Mouse (Mus musculus) CH12.LX (cell line): ENCODE results near the gene Mgat3. TPM values are rescaled to one million over a fixed set of nuclear protein-coding genes. Genes with fewer than 3 reads are reported as not detected.

Experiments used
- DNase-seq: peaks from one replicate; pipeline ENCODE4 v3.0.0-alpha.2; 2013; ENCODE audit errors: extremely low read depth
- H3K27ac ChIP-seq: 2 replicates; pipeline ENCODE4 v1.5.1; 2012; ENCODE audit warnings: low read depth, mild to moderate bottlenecking, control low read depth, moderate library complexity; ENCODE audit not compliant: insufficient read depth
- H3K27me3 ChIP-seq: replicated peaks from 2 replicates; pipeline ENCODE3; 2012; ENCODE audit warnings: inconsistent platforms
- H3K36me3 ChIP-seq, 2 experiments: replicated peaks in 1 of 2; 2 replicates each; pipeline versions ENCODE3 to v1.6.1; 2012; ENCODE audit warnings: inconsistent platforms in 1 of 2, low read length in 1 of 2, mild to moderate bottlenecking in 1 of 2, mixed read lengths in 1 of 2, moderate library complexity in 1 of 2; ENCODE audit not compliant: control insufficient read depth in 1 of 2, insufficient read depth in 1 of 2
- H3K4me1 ChIP-seq, 2 experiments: 2 replicates each; pipeline ENCODE4 v1.6.1; 2012; ENCODE audit warnings: inconsistent platforms in 1 of 2, moderate library complexity in 1 of 2; ENCODE audit not compliant: insufficient read depth in 2 of 2, control insufficient read depth in 1 of 2
- H3K4me2 ChIP-seq: 2 replicates; pipeline ENCODE4 v1.6.1; 2012; ENCODE audit warnings: low read depth, mild to moderate bottlenecking, control low read depth; ENCODE audit not compliant: poor library complexity, insufficient read depth, severe bottlenecking
- H3K4me3 ChIP-seq, 3 experiments: fragments of 150-350 bp in 1 of 3; sonication (generic) in 1 of 3; replicated peaks in 1 of 3; 2 replicates each; pipeline versions ENCODE3 to v1.5.1; 2011 to 2012; ENCODE audit warnings: low read depth in 2 of 3, low read length in 2 of 3, mild to moderate bottlenecking in 2 of 3, moderate library complexity in 2 of 3, control low read depth in 1 of 3, improper control_type of control experiment in 1 of 3, inconsistent platforms in 1 of 3, mixed read lengths in 1 of 3; ENCODE audit not compliant: poor library complexity in 1 of 3
- H3K79me2 ChIP-seq: replicated peaks from 2 replicates; pipeline ENCODE4 v1.6.1; 2012; ENCODE audit warnings: mild to moderate bottlenecking, moderate library complexity; ENCODE audit not compliant: control insufficient read depth, poor library complexity, insufficient read depth, severe bottlenecking; ENCODE audit errors: extremely low read depth
- H3K9ac ChIP-seq: 2 replicates; pipeline ENCODE4 v1.6.1; 2012; ENCODE audit warnings: low read depth, mild to moderate bottlenecking, control low read depth, moderate library complexity; ENCODE audit not compliant: insufficient read depth
- H3K9me3 ChIP-seq: replicated peaks from 2 replicates; pipeline ENCODE3; 2012; ENCODE audit warnings: low read length, inconsistent platforms, mixed read lengths
- BHLHE40 ChIP-seq: IDR thresholded peaks from 2 replicates; pipeline ENCODE4 v1.6.1; 2011; ENCODE audit warnings: mild to moderate bottlenecking, low read depth, low read length, improper control_type of control experiment
- CHD1 ChIP-seq: IDR thresholded peaks from 2 replicates; pipeline ENCODE4 v1.6.1; 2012; ENCODE audit warnings: low read depth, low read length, improper control_type of control experiment, inconsistent platforms
- CHD2 ChIP-seq: IDR thresholded peaks from 2 replicates; pipeline ENCODE4 v1.6.1; 2011; ENCODE audit warnings: low read length, improper control_type of control experiment
- E2F4 ChIP-seq: IDR thresholded peaks from 2 replicates; pipeline ENCODE4 v1.6.1; 2011; ENCODE audit warnings: low read depth, low read length, improper control_type of control experiment; ENCODE audit not compliant: insufficient replicate concordance
- ELF1 ChIP-seq: IDR thresholded peaks from 2 replicates; pipeline ENCODE4 v1.6.1; 2014; ENCODE audit warnings: low read depth, mild to moderate bottlenecking, inconsistent platforms, low read length, improper control_type of control experiment
- EP300 ChIP-seq: IDR thresholded peaks from 2 replicates; pipeline ENCODE4 v1.6.1; 2011; ENCODE audit warnings: low read length, improper control_type of control experiment
- ETS1 ChIP-seq: conservative IDR thresholded peaks from 2 replicates; pipeline ENCODE4 v1.6.1; 2012; ENCODE audit warnings: low read depth, mild to moderate bottlenecking, inconsistent platforms, low read length, improper control_type of control experiment, moderate library complexity
- GABPA ChIP-seq: IDR thresholded peaks from 2 replicates; pipeline ENCODE4 v1.6.1; 2012; ENCODE audit warnings: low read depth, low read length, improper control_type of control experiment, inconsistent platforms; ENCODE audit not compliant: insufficient replicate concordance
- HCFC1 ChIP-seq: IDR thresholded peaks from 2 replicates; pipeline ENCODE4 v1.6.1; 2012; ENCODE audit warnings: low read depth, mild to moderate bottlenecking, inconsistent platforms, low read length, improper control_type of control experiment
- JUN ChIP-seq: IDR thresholded peaks from 2 replicates; pipeline ENCODE4 v1.6.1; 2011; ENCODE audit warnings: low read depth, mild to moderate bottlenecking, low read length, improper control_type of control experiment, moderate library complexity; ENCODE audit not compliant: insufficient read depth
- JUND ChIP-seq: conservative IDR thresholded peaks from 2 replicates; pipeline ENCODE4 v1.6.1; 2011; ENCODE audit warnings: low read depth, low read length, improper control_type of control experiment
- KAT2A ChIP-seq: IDR thresholded peaks from 2 replicates; pipeline ENCODE4 v1.6.1; 2012; ENCODE audit warnings: low read length, improper control_type of control experiment, inconsistent platforms; ENCODE audit not compliant: insufficient replicate concordance
- MAFK ChIP-seq: IDR thresholded peaks from 2 replicates; pipeline ENCODE4 v1.6.1; 2011; ENCODE audit warnings: low read length, improper control_type of control experiment; ENCODE audit not compliant: insufficient replicate concordance
- MAZ ChIP-seq: IDR thresholded peaks from 2 replicates; pipeline ENCODE4 v1.6.1; 2012; ENCODE audit warnings: low read depth, mild to moderate bottlenecking, inconsistent platforms, low read length, improper control_type of control experiment, moderate library complexity
- MXI1 ChIP-seq: IDR thresholded peaks from 2 replicates; pipeline ENCODE4 v1.6.1; 2011; ENCODE audit warnings: mild to moderate bottlenecking, low read depth, low read length, improper control_type of control experiment
- MYC ChIP-seq: IDR thresholded peaks from 2 replicates; pipeline ENCODE4 v1.6.1; 2011; ENCODE audit warnings: low read depth, mild to moderate bottlenecking, improper control_type of control experiment, low read length
- NELFE ChIP-seq: IDR thresholded peaks from 2 replicates; pipeline ENCODE4 v1.6.1; 2011; ENCODE audit warnings: low read depth, low read length, improper control_type of control experiment
- PAX5 ChIP-seq: IDR thresholded peaks from 2 replicates; pipeline ENCODE4 v1.6.1; 2012; ENCODE audit warnings: low read length, inconsistent platforms, mixed read lengths
- POLR2A ChIP-seq: IDR thresholded peaks from 2 replicates; pipeline ENCODE4 v1.6.1; 2011; ENCODE audit warnings: low read depth, mild to moderate bottlenecking, improper control_type of control experiment, low read length
- POLR2AphosphoS2 ChIP-seq: IDR thresholded peaks from 2 replicates; pipeline ENCODE4 v1.6.1; 2011; ENCODE audit warnings: low read depth, low read length, improper control_type of control experiment
- RCOR1 ChIP-seq: conservative IDR thresholded peaks from 2 replicates; pipeline ENCODE4 v1.6.1; 2012; ENCODE audit warnings: low read depth, mild to moderate bottlenecking, inconsistent platforms, low read length, improper control_type of control experiment
- SMC3 ChIP-seq: IDR thresholded peaks from 2 replicates; pipeline ENCODE4 v1.6.1; 2011; ENCODE audit warnings: low read depth, low read length, improper control_type of control experiment
- TBP ChIP-seq: conservative IDR thresholded peaks from 2 replicates; pipeline ENCODE4 v1.6.1; 2011; ENCODE audit warnings: low read depth, low read length, improper control_type of control experiment
- TCF12 ChIP-seq: IDR thresholded peaks from 2 replicates; pipeline ENCODE4 v1.6.1; 2014; ENCODE audit warnings: low read depth, mild to moderate bottlenecking, inconsistent platforms, low read length, improper control_type of control experiment
- UBTF ChIP-seq: IDR thresholded peaks from 2 replicates; pipeline ENCODE4 v1.6.1; 2012; ENCODE audit warnings: low read depth, mild to moderate bottlenecking, inconsistent platforms, low read length, improper control_type of control experiment, moderate library complexity
- USF1 ChIP-seq: IDR thresholded peaks from 2 replicates; pipeline ENCODE4 v1.6.1; 2014; ENCODE audit warnings: low read depth, mild to moderate bottlenecking, inconsistent platforms, low read length, improper control_type of control experiment
- ZKSCAN1 ChIP-seq: IDR thresholded peaks from 2 replicates; pipeline ENCODE4 v1.6.1; 2012; ENCODE audit warnings: low read depth, inconsistent platforms, low read length, improper control_type of control experiment, borderline replicate concordance
- ZMIZ1 ChIP-seq: IDR thresholded peaks from 2 replicates; pipeline ENCODE4 v1.6.1; 2012; ENCODE audit warnings: low read depth, mild to moderate bottlenecking, inconsistent platforms, low read length, improper control_type of control experiment
- ZNF384 ChIP-seq: IDR thresholded peaks from 2 replicates; pipeline ENCODE4 v1.6.1; 2012; ENCODE audit warnings: low read depth, low read length, improper control_type of control experiment, inconsistent platforms
- dilution Hi-C: fragments of 300-500 bp; cut with MboI; formaldehyde crosslinking; loops from 2 replicates; pipeline ENCODE4 v1.14.3; 2020; ENCODE audit warnings: low sequenced_read_pairs; ENCODE audit not compliant: extremely low pct_unique_long_range_greater_than_20kb, extremely low pct_ligation_motif_present
- in situ Hi-C: fragments of 300-500 bp; cut with MboI; formaldehyde crosslinking; loops from 3 replicates; pipeline ENCODE4 v1.14.3; 2019; ENCODE audit warnings: low sequenced_read_pairs, low pct_ligation_motif_present, low pct_unique_long_range_greater_than_20kb, mixed read lengths
- polyA plus RNA-seq: library from polyadenylated mRNA; unstranded; fragments of >175 nt; gene quantifications from 2 replicates; pipeline ENCODE4 v1.2.1, GENCODE M21; 2012; ENCODE audit warnings: low read depth; ENCODE audit not compliant: insufficient read length
- total RNA-seq, 2 experiments: library from RNA; depleted of rRNA; stranded (reverse); fragments of 300-350 nt in 1 of 2; fragments of >200 nt in 1 of 2; gene quantifications; 2 replicates each; pipeline ENCODE4 v1.2.3; 2012 to 2014

The Mgat3 gene
- total and polyA plus RNA-seq, 3 experiments: 0.09 to 0.36 (median 0.21) TPM

- TF ChIP-seq BHLHE40: no peak
- TF ChIP-seq NELFE: no peak
- no peak for TF ChIP-seq POLR2AphosphoS2
- TF ChIP-seq HCFC1: no peak
- TF ChIP-seq JUND: no peak
- no peak for TF ChIP-seq ZMIZ1
- no peak for TF ChIP-seq SMC3
- no peak for TF ChIP-seq CHD2
- no peak for TF ChIP-seq POLR2A
- TF ChIP-seq RCOR1: no peak
- no peak for TF ChIP-seq GABPA
- no peak for TF ChIP-seq MAFK
- no peak for TF ChIP-seq ETS1
- no peak for TF ChIP-seq ZKSCAN1
- no peak for TF ChIP-seq PAX5
- TF ChIP-seq USF1: no peak
- no peak for TF ChIP-seq TBP
- TF ChIP-seq CHD1: no peak
- no peak for TF ChIP-seq EP300
- TF ChIP-seq ELF1: no peak
- Histone ChIP-seq H3K4me3 (no peak overlapping the region), H3K9ac (no peak overlapping the region), H3K27ac (no peak overlapping the region), H3K36me3 (peaks cover 78 to 97% of the 10 kb centered on the region in 2 experiments), H3K27me3 (no peaks in the 10 kb centered on the region), H3K4me2 (no peak overlapping the region), H3K4me1 (no peaks in the 10 kb centered on the region), H3K79me2 (no peaks in the 10 kb centered on the region), H3K9me3 (no peaks in the 10 kb centered on the region)
- in situ Hi-C loops (no loop called here), dilution Hi-C loops (no loop called here)
- no peak for DNase-seq
Measured at GRCm38 (mm10) chr15:80155707-80156106, 17.8 kb upstream of the Mgat3 start.

GRCm38 (mm10) chr15:80157197-80157943 is 16.2 kb upstream of the Mgat3 start:
- TF ChIP-seq MAZ (no peak), JUND (no peak), E2F4 (no peak), EP300 (no peak), JUN (no peak), MXI1 (no peak), TBP (no peak), UBTF (no peak), HCFC1 (no peak), MYC (no peak), TCF12 (no peak), CHD1 (no peak), ELF1 (no peak), ZNF384 (no peak), KAT2A (no peak)
- Histone ChIP-seq H3K36me3 (peaks cover 83 to 98% of the 10 kb centered on the region in 2 experiments), H3K9me3 (no peaks in the 10 kb centered on the region), H3K4me1 (no peaks in the 10 kb centered on the region), H3K79me2 (no peaks in the 10 kb centered on the region), H3K4me2 (no peak overlapping the region), H3K9ac (no peak overlapping the region), H3K27me3 (no peaks in the 10 kb centered on the region), H3K4me3 (no peak overlapping the region), H3K27ac (no peak overlapping the region)
- in situ Hi-C loops: no loop called here
- dilution Hi-C loops: no loop called here
- DNase-seq: no peak
